Mouse (Mus musculus) adrenal gland, postnatal 10 days (tissue): ENCODE measurements at regions not wholly inside any gene's neighbourhood (a gene's known extent, or its start where the extent isn't known, plus 50 kb on each side); places are given as distances from the start of the nearest gene placed in this dataset.

ENCODE experiments used
- DNase-seq: peaks from one replicate; pipeline ENCODE4 v3.0.0; 2021; ENCODE audit warnings: mixed read lengths

GRCm38 (mm10) chr9:116280146-116280545 is 105.0 kb upstream of the Tgfbr2 start:
- DNase-seq, result no peak

- peak; percentile 9 for DNase-seq
These were observed 103.7 kb upstream of the Tgfbr2 start for GRCm38 (mm10) chr9:116278862-116279261.

- DNase-seq, result peak; percentile 15
These were observed 102.6 kb upstream of the Tgfbr2 start for GRCm38 (mm10) chr9:116277736-116278135.

GRCm38 (mm10) chr9:116276141-116276540 is 101.0 kb upstream of the Tgfbr2 start:
- peak; percentile 71 for DNase-seq

- no peak for DNase-seq
These were observed 97.3 kb upstream of the Tgfbr2 start for GRCm38 (mm10) chr9:116272446-116272845.

- no peak for DNase-seq
These were observed 95.3 kb upstream of the Tgfbr2 start for GRCm38 (mm10) chr9:116270417-116270828.

- no peak for DNase-seq
These were observed 92.3 kb upstream of the Tgfbr2 start for GRCm38 (mm10) chr9:116267411-116267810.

GRCm38 (mm10) chr9:116263833-116264232 is 88.7 kb upstream of the Tgfbr2 start:
- DNase-seq, result no peak

- DNase-seq, result no peak
These were observed 84.4 kb upstream of the Tgfbr2 start for GRCm38 (mm10) chr9:116259569-116259968.

GRCm38 (mm10) chr9:116253546-116253945 is 78.4 kb upstream of the Tgfbr2 start:
- DNase-seq, result peak; percentile 13

GRCm38 (mm10) chr9:116252788-116253187 is 77.6 kb upstream of the Tgfbr2 start:
- no peak for DNase-seq

- DNase-seq, result no peak
These were observed 74.6 kb upstream of the Tgfbr2 start for GRCm38 (mm10) chr9:116249791-116250190.

- DNase-seq, result no peak
These were observed 70.0 kb upstream of the Tgfbr2 start for GRCm38 (mm10) chr9:116245136-116245535.

- no peak for DNase-seq
These were observed 69.4 kb upstream of the Tgfbr2 start for GRCm38 (mm10) chr9:116244619-116244899.

GRCm38 (mm10) chr9:116243775-116244618 is 68.8 kb upstream of the Tgfbr2 start:
- no peak for DNase-seq

- no peak for DNase-seq
These were observed 66.9 kb upstream of the Tgfbr2 start for GRCm38 (mm10) chr9:116241933-116242526.

GRCm38 (mm10) chr9:116241290-116241689 is 66.1 kb upstream of the Tgfbr2 start:
- DNase-seq, result no peak

GRCm38 (mm10) chr9:116236836-116237235 is 61.7 kb upstream of the Tgfbr2 start:
- no peak for DNase-seq

- no peak for DNase-seq
These were observed 59.0 kb upstream of the Tgfbr2 start for GRCm38 (mm10) chr9:116234170-116234569.

- DNase-seq, result no peak
These were observed 57.2 kb upstream of the Tgfbr2 start for GRCm38 (mm10) chr9:116232386-116232785.

- peak; percentile 26 for DNase-seq
These were observed 56.5 kb upstream of the Tgfbr2 start for GRCm38 (mm10) chr9:116231351-116232311.

- no peak for DNase-seq
These were observed 55.2 kb upstream of the Tgfbr2 start for GRCm38 (mm10) chr9:116230346-116230745.

- no peak for DNase-seq
These were observed 53.3 kb upstream of the Tgfbr2 start for GRCm38 (mm10) chr9:116228443-116228842.
